Mouse (Mus musculus): ENCODE measurements around the gene Edar. TPM values are rescaled to one million over a fixed set of nuclear protein-coding genes. Genes with fewer than 3 reads are reported as not detected.

The Edar gene
- polyA plus RNA-seq, 1 experiment from 2014 or later = 0.30 TPM

- no peaks in the 10 kb centered on the region for H3K9me3 ChIP-seq (replicated peaks; ENCODE audit: control insufficient read depth, low read length, poor library complexity, severe bottlenecking)
- 88% methylated on average over 17 of the region's 17 CpGs for WGBS
- no peak overlapping the region for H3K27ac ChIP-seq (ENCODE audit: low read length)
- no peaks in the 10 kb centered on the region for H3K27me3 ChIP-seq (ENCODE audit: control insufficient read depth, insufficient read depth, low read depth, low read length)
- no peaks in the 10 kb centered on the region for H3K36me3 ChIP-seq (ENCODE audit: control insufficient read depth, insufficient read depth, low read length)
- H3K4me1 ChIP-seq (ENCODE audit: control insufficient read depth, insufficient read depth, low read length) = no peaks in the 10 kb centered on the region
- H3K4me3 ChIP-seq (ENCODE audit: low read depth, low read length) = no peak overlapping the region
- no peak overlapping the region for H3K4me2 ChIP-seq (ENCODE audit: low read length)
- ATAC-seq = no peak
- H3K9ac ChIP-seq (ENCODE audit: low read depth, low read length) = no peak overlapping the region
Observed at GRCm38 (mm10) chr10:58618501-58619216, 56.8 kb downstream of the Edar start.

- Histone ChIP-seq H3K27me3 (ENCODE audit: control insufficient read depth, insufficient read depth, low read depth, low read length) (no peaks in the 10 kb centered on the region), H3K36me3 (ENCODE audit: control insufficient read depth, insufficient read depth, low read length) (no peaks in the 10 kb centered on the region), H3K9ac (ENCODE audit: low read depth, low read length) (no peak overlapping the region), H3K4me1 (ENCODE audit: control insufficient read depth, insufficient read depth, low read length) (no peaks in the 10 kb centered on the region), H3K4me3 (ENCODE audit: low read depth, low read length) (no peak overlapping the region), H3K4me2 (ENCODE audit: low read length) (no peak overlapping the region), H3K27ac (ENCODE audit: low read length) (no peak overlapping the region), H3K9me3 (replicated peaks; ENCODE audit: control insufficient read depth, low read length, poor library complexity, severe bottlenecking) (no peaks in the 10 kb centered on the region)
- 88% methylated on average over 5 of the region's 5 CpGs for WGBS
- ATAC-seq = no peak
Observed at GRCm38 (mm10) chr10:58616565-58616964, 58.9 kb downstream of the Edar start.

GRCm38 (mm10) chr10:58614601-58615000 is 60.9 kb downstream of the Edar start:
- no peak overlapping the region for H3K9ac ChIP-seq (ENCODE audit: low read depth, low read length)
- no peaks in the 10 kb centered on the region for H3K36me3 ChIP-seq (ENCODE audit: control insufficient read depth, insufficient read depth, low read length)
- no peak overlapping the region for H3K4me2 ChIP-seq (ENCODE audit: low read length)
- no peak for ATAC-seq
- 94% methylated on average over 6 of the region's 6 CpGs for WGBS
- no peaks in the 10 kb centered on the region for H3K27me3 ChIP-seq (ENCODE audit: control insufficient read depth, insufficient read depth, low read depth, low read length)
- H3K27ac ChIP-seq (ENCODE audit: low read length) = no peak overlapping the region
- no peaks in the 10 kb centered on the region for H3K4me1 ChIP-seq (ENCODE audit: control insufficient read depth, insufficient read depth, low read length)
- no peaks in the 10 kb centered on the region for H3K9me3 ChIP-seq (replicated peaks; ENCODE audit: control insufficient read depth, low read length, poor library complexity, severe bottlenecking)
- no peak overlapping the region for H3K4me3 ChIP-seq (ENCODE audit: low read depth, low read length)

GRCm38 (mm10) chr10:58610484-58611261 is 64.8 kb downstream of the Edar start:
- Histone ChIP-seq H3K9ac (ENCODE audit: low read depth, low read length) (no peak overlapping the region), H3K4me3 (ENCODE audit: low read depth, low read length) (no peak overlapping the region), H3K4me2 (ENCODE audit: low read length) (no peak overlapping the region), H3K4me1 (ENCODE audit: control insufficient read depth, insufficient read depth, low read length) (no peaks in the 10 kb centered on the region), H3K9me3 (replicated peaks; ENCODE audit: control insufficient read depth, low read length, poor library complexity, severe bottlenecking) (no peaks in the 10 kb centered on the region), H3K27me3 (ENCODE audit: control insufficient read depth, insufficient read depth, low read depth, low read length) (no peaks in the 10 kb centered on the region), H3K36me3 (ENCODE audit: control insufficient read depth, insufficient read depth, low read length) (no peaks in the 10 kb centered on the region), H3K27ac (ENCODE audit: low read length) (no peak overlapping the region)
- ATAC-seq = no peak
- 87% methylated on average over 7 of the region's 7 CpGs for WGBS

- no peak overlapping the region for H3K4me2 ChIP-seq (ENCODE audit: low read length)
- no peak for ATAC-seq
- no peaks in the 10 kb centered on the region for H3K4me1 ChIP-seq (ENCODE audit: control insufficient read depth, insufficient read depth, low read length)
- H3K9ac ChIP-seq (ENCODE audit: low read depth, low read length) = no peak overlapping the region
- no peaks in the 10 kb centered on the region for H3K36me3 ChIP-seq (ENCODE audit: control insufficient read depth, insufficient read depth, low read length)
- H3K27ac ChIP-seq (ENCODE audit: low read length) = no peak overlapping the region
- no peak overlapping the region for H3K4me3 ChIP-seq (ENCODE audit: low read depth, low read length)
- 77% methylated on average over 3 of the region's 3 CpGs for WGBS
- H3K9me3 ChIP-seq (replicated peaks; ENCODE audit: control insufficient read depth, low read length, poor library complexity, severe bottlenecking) = no peaks in the 10 kb centered on the region
- no peaks in the 10 kb centered on the region for H3K27me3 ChIP-seq (ENCODE audit: control insufficient read depth, insufficient read depth, low read depth, low read length)
Observed at GRCm38 (mm10) chr10:58608858-58609257, 66.6 kb downstream of the Edar start.

GRCm38 (mm10) chr10:58606356-58606755 is 69.1 kb downstream of the Edar start:
- WGBS = 91% methylated on average over 3 of the region's 3 CpGs
- no peaks in the 10 kb centered on the region for H3K27me3 ChIP-seq (ENCODE audit: control insufficient read depth, insufficient read depth, low read depth, low read length)
- ATAC-seq = no peak
- no peaks in the 10 kb centered on the region for H3K9me3 ChIP-seq (replicated peaks; ENCODE audit: control insufficient read depth, low read length, poor library complexity, severe bottlenecking)
- no peak overlapping the region for H3K27ac ChIP-seq (ENCODE audit: low read length)
- H3K36me3 ChIP-seq (ENCODE audit: control insufficient read depth, insufficient read depth, low read length) = no peaks in the 10 kb centered on the region
- H3K4me2 ChIP-seq (ENCODE audit: low read length) = no peak overlapping the region
- H3K9ac ChIP-seq (ENCODE audit: low read depth, low read length) = no peak overlapping the region
- no peak overlapping the region for H3K4me3 ChIP-seq (ENCODE audit: low read depth, low read length)
- H3K4me1 ChIP-seq (ENCODE audit: control insufficient read depth, insufficient read depth, low read length) = peaks cover 4% of the 10 kb centered on the region; the same call in 1 of the 2 replicates

GRCm38 (mm10) chr10:58604779-58605178 is 70.7 kb downstream of the Edar start:
- 85% methylated on average over 2 of the region's 2 CpGs for WGBS
- no peak for ATAC-seq
- Histone ChIP-seq H3K9ac (ENCODE audit: low read depth, low read length) (no peak overlapping the region), H3K27ac (ENCODE audit: low read length) (no peak overlapping the region), H3K4me3 (ENCODE audit: low read depth, low read length) (no peak overlapping the region), H3K4me2 (ENCODE audit: low read length) (no peak overlapping the region), H3K4me1 (ENCODE audit: control insufficient read depth, insufficient read depth, low read length) (peaks cover 8% of the 10 kb centered on the region), H3K27me3 (ENCODE audit: control insufficient read depth, insufficient read depth, low read depth, low read length) (no peaks in the 10 kb centered on the region), H3K36me3 (ENCODE audit: control insufficient read depth, insufficient read depth, low read length) (no peaks in the 10 kb centered on the region), H3K9me3 (replicated peaks; ENCODE audit: control insufficient read depth, low read length, poor library complexity, severe bottlenecking) (no peaks in the 10 kb centered on the region)

GRCm38 (mm10) chr10:58601946-58602345 is 73.5 kb downstream of the Edar start:
- peak overlapping the region; percentile 65 for H3K27ac ChIP-seq (ENCODE audit: low read length)
- H3K9me3 ChIP-seq (replicated peaks; ENCODE audit: control insufficient read depth, low read length, poor library complexity, severe bottlenecking) = no peaks in the 10 kb centered on the region
- H3K4me1 ChIP-seq (ENCODE audit: control insufficient read depth, insufficient read depth, low read length) = peaks cover 8% of the 10 kb centered on the region
- WGBS = 75% methylated on average over 7 of the region's 7 CpGs
- H3K27me3 ChIP-seq (ENCODE audit: control insufficient read depth, insufficient read depth, low read depth, low read length) = no peaks in the 10 kb centered on the region
- no peak; the same call in 1 of the 2 replicates for ATAC-seq
- H3K4me2 ChIP-seq (ENCODE audit: low read length) = no peak overlapping the region
- H3K36me3 ChIP-seq (ENCODE audit: control insufficient read depth, insufficient read depth, low read length) = no peaks in the 10 kb centered on the region
- H3K9ac ChIP-seq (ENCODE audit: low read depth, low read length) = no peak overlapping the region
- H3K4me3 ChIP-seq (ENCODE audit: low read depth, low read length) = no peak overlapping the region

- H3K9me3 ChIP-seq (replicated peaks; ENCODE audit: control insufficient read depth, low read length, poor library complexity, severe bottlenecking) = no peaks in the 10 kb centered on the region
- peaks cover 8% of the 10 kb centered on the region for H3K4me1 ChIP-seq (ENCODE audit: control insufficient read depth, insufficient read depth, low read length)
- no peak overlapping the region for H3K4me2 ChIP-seq (ENCODE audit: low read length)
- 15% methylated on average over 6 of the region's 6 CpGs for WGBS
- H3K4me3 ChIP-seq (ENCODE audit: low read depth, low read length) = no peak overlapping the region
- peak overlapping the region; percentile 65 for H3K27ac ChIP-seq (ENCODE audit: low read length)
- no peaks in the 10 kb centered on the region for H3K36me3 ChIP-seq (ENCODE audit: control insufficient read depth, insufficient read depth, low read length)
- peak; percentile 79; the same call in 1 of the 2 replicates for ATAC-seq
- no peaks in the 10 kb centered on the region for H3K27me3 ChIP-seq (ENCODE audit: control insufficient read depth, insufficient read depth, low read depth, low read length)
- H3K9ac ChIP-seq (ENCODE audit: low read depth, low read length) = no peak overlapping the region
Observed at GRCm38 (mm10) chr10:58601431-58601901, 74.0 kb downstream of the Edar start.
